Comparison of ENCODE assay signal across 8 mouse cellular contexts in genomic region chr8:92854673-92855072, GRCm38 (mm10). TPM values are rescaled to one million over a fixed set of nuclear protein-coding genes. Genes with fewer than 3 reads are reported as not detected.
DNase-seq lines count a peak whose midpoint lies in the region; ATAC-seq lines count a peak whose summit lies in the region.

No protein-coding gene starts in this region.

- peaks cover 13% of the 10 kb centered on the region; the same call in 1 of the 2 replicates for H3K27me3 ChIP-seq in kidney, embryonic 15.5 days
- peaks cover 7% of the 10 kb centered on the region; the same call in 1 of the 2 replicates for H3K27me3 ChIP-seq in embryonic facial prominence, embryonic 13.5 days
- H3K27me3 ChIP-seq in hindbrain, embryonic 16.5 days (replicated peaks; ENCODE audit: control insufficient read depth, insufficient read depth, low read length), result 0 out of 2 replicates have a peak, but pooled peaks cover 2% of the 10 kb centered on the region
- H3K27me3 ChIP-seq in midbrain, embryonic 12.5 days, result peaks cover 24% of the 10 kb centered on the region

- no peaks in the 10 kb centered on the region; the same call in 1 of the 2 replicates for H3K36me3 ChIP-seq in kidney, embryonic 15.5 days
- peaks cover 37% of the 10 kb centered on the region for H3K36me3 ChIP-seq in embryonic facial prominence, embryonic 13.5 days
- H3K36me3 ChIP-seq in hindbrain, embryonic 16.5 days (ENCODE audit: control insufficient read depth, insufficient read depth, low read length), result no peaks in the 10 kb centered on the region
- no peaks in the 10 kb centered on the region for H3K36me3 ChIP-seq in midbrain, embryonic 12.5 days

- DNase-seq in kidney, postnatal 14 days, result no peak
- no peak for DNase-seq in right cerebral cortex, postnatal 14 days
- no peak for DNase-seq in urinary bladder, postnatal 25 days (ENCODE audit: low spot score)
- no peak for DNase-seq in ovary, postnatal 10 days (ENCODE audit: low spot score)

- peaks cover 43% of the 10 kb centered on the region for H3K4me1 ChIP-seq in kidney, embryonic 15.5 days
- peaks cover 24% of the 10 kb centered on the region for H3K4me1 ChIP-seq in embryonic facial prominence, embryonic 13.5 days
- H3K4me1 ChIP-seq in hindbrain, embryonic 16.5 days (ENCODE audit: control insufficient read depth, insufficient read depth, low read depth, low read length), result peaks cover 7% of the 10 kb centered on the region
- H3K4me1 ChIP-seq in midbrain, embryonic 12.5 days, result 0 out of 2 replicates have a peak, but pooled peaks cover 4% of the 10 kb centered on the region

- peak overlapping the region; percentile 84 for H3K4me2 ChIP-seq in kidney, embryonic 15.5 days
- peak overlapping the region; percentile 83 for H3K4me2 ChIP-seq in embryonic facial prominence, embryonic 13.5 days
- H3K4me2 ChIP-seq in hindbrain, embryonic 16.5 days (ENCODE audit: low read length), result peak overlapping the region; percentile 77
- peak overlapping the region; percentile 86 for H3K4me2 ChIP-seq in midbrain, embryonic 12.5 days (replicated peaks)

- H3K27ac ChIP-seq in kidney, embryonic 15.5 days, result no peak overlapping the region
- H3K27ac ChIP-seq in embryonic facial prominence, embryonic 13.5 days, result no peak overlapping the region
- no peak overlapping the region for H3K27ac ChIP-seq in hindbrain, embryonic 16.5 days (ENCODE audit: low read depth, low read length)
- H3K27ac ChIP-seq in midbrain, embryonic 12.5 days (replicated peaks), result no peak overlapping the region

- no peaks in the 10 kb centered on the region for H3K9me3 ChIP-seq in kidney, embryonic 15.5 days (replicated peaks)
- no peaks in the 10 kb centered on the region for H3K9me3 ChIP-seq in embryonic facial prominence, embryonic 13.5 days
- peaks cover 3% of the 10 kb centered on the region; the same call in 1 of the 2 replicates for H3K9me3 ChIP-seq in hindbrain, embryonic 16.5 days (ENCODE audit: control insufficient read depth, low read length)
- no peaks in the 10 kb centered on the region for H3K9me3 ChIP-seq in midbrain, embryonic 12.5 days

- no peak overlapping the region for H3K9ac ChIP-seq in kidney, embryonic 15.5 days
- H3K9ac ChIP-seq in embryonic facial prominence, embryonic 13.5 days, result no peak overlapping the region
- no peak overlapping the region for H3K9ac ChIP-seq in hindbrain, embryonic 16.5 days (ENCODE audit: low read depth, low read length)
- no peak overlapping the region for H3K9ac ChIP-seq in midbrain, embryonic 12.5 days (replicated peaks)

- WGBS in kidney, embryonic 15.5 days, result 83% methylated on average over 3 of the region's 3 CpGs
- 83% methylated on average over 3 of the region's 3 CpGs for WGBS in embryonic facial prominence, embryonic 13.5 days
- 80% methylated on average over 3 of the region's 3 CpGs for WGBS in hindbrain, embryonic 16.5 days
- 89% methylated on average over 3 of the region's 3 CpGs for WGBS in midbrain, embryonic 12.5 days

- H3K4me3 ChIP-seq in kidney, embryonic 15.5 days (replicated peaks), result peak overlapping the region; percentile 57; the same call in 1 of the 2 replicates
- H3K4me3 ChIP-seq in embryonic facial prominence, embryonic 13.5 days, result peak overlapping the region; percentile 68
- peak overlapping the region; percentile 76 for H3K4me3 ChIP-seq in hindbrain, embryonic 16.5 days (ENCODE audit: low read length)
- no peak overlapping the region; the same call in 1 of the 2 replicates for H3K4me3 ChIP-seq in midbrain, embryonic 12.5 days

- ATAC-seq in kidney, embryonic 15.5 days (replicated peaks; ENCODE audit: low FRiP score), result no peak
- no peak for ATAC-seq in embryonic facial prominence, embryonic 13.5 days (ENCODE audit: insufficient number of reproducible peaks, insufficient read depth, low FRiP score, low TSS enrichment, low read depth)
- ATAC-seq in hindbrain, embryonic 16.5 days, result no peak
- ATAC-seq in midbrain, embryonic 12.5 days (ENCODE audit: low FRiP score, low read depth), result no peak

RNA-seq across cellular contexts. Expression of gene Lpcat2, which starts 0.5 kb away (rescaled TPM):
- 6.1 and 7.3 TPM in 2 replicates for polyA plus RNA-seq in kidney, embryonic 15.5 days (2015; fragmentation: Nextera tagmentation; extraction: Ambion mirVana)
- polyA plus RNA-seq in embryonic facial prominence, embryonic 13.5 days (2015; fragmentation: Nextera tagmentation; extraction: Ambion mirVana), result 8.5 and 9.4 TPM in 2 replicates
- polyA plus RNA-seq in hindbrain, embryonic 16.5 days (2015; fragmentation: Nextera tagmentation; extraction: Ambion mirVana), result 10.6 and 10.9 TPM in 2 replicates
- 3.5 and 5.9 TPM in 2 replicates for polyA plus RNA-seq in midbrain, embryonic 12.5 days (2016; fragmentation: Nextera tagmentation; extraction: Ambion mirVana)

RNA-seq across cellular contexts. Expression of gene Mmp2, which starts 27.6 kb away (rescaled TPM):
- polyA plus RNA-seq in kidney, embryonic 15.5 days (2015; fragmentation: Nextera tagmentation; extraction: Ambion mirVana), result 128 and 137 TPM in 2 replicates
- polyA plus RNA-seq in embryonic facial prominence, embryonic 13.5 days (2015; fragmentation: Nextera tagmentation; extraction: Ambion mirVana), result 256 and 306 TPM in 2 replicates
- polyA plus RNA-seq in hindbrain, embryonic 16.5 days (2015; fragmentation: Nextera tagmentation; extraction: Ambion mirVana), result 22.4 and 26.5 TPM in 2 replicates
- polyA plus RNA-seq in midbrain, embryonic 12.5 days (2016; fragmentation: Nextera tagmentation; extraction: Ambion mirVana), result 45.6 and 63.9 TPM in 2 replicates

RNA-seq across cellular contexts. Expression of gene Capns2, which starts 46.5 kb away (rescaled TPM):
- 0.16 and 0.55 TPM in 2 replicates for polyA plus RNA-seq in kidney, embryonic 15.5 days (2015; fragmentation: Nextera tagmentation; extraction: Ambion mirVana)
- polyA plus RNA-seq in embryonic facial prominence, embryonic 13.5 days (2015; fragmentation: Nextera tagmentation; extraction: Ambion mirVana), result 6.2 and 9.4 TPM in 2 replicates
- 0.46 TPM in 1 of 2 replicates, not detected in the other for polyA plus RNA-seq in hindbrain, embryonic 16.5 days (2015; fragmentation: Nextera tagmentation; extraction: Ambion mirVana)
- 0.18 TPM in 1 of 2 replicates, not detected in the other for polyA plus RNA-seq in midbrain, embryonic 12.5 days (2016; fragmentation: Nextera tagmentation; extraction: Ambion mirVana)
